Mouse (Mus musculus) ES-E14 (cell line): ENCODE results near the gene Zfp119b.

ENCODE experiments used
- CHD2 ChIP-seq: IDR thresholded peaks from 2 replicates; pipeline ENCODE4 v1.6.1; 2014; ENCODE audit warnings: mild to moderate bottlenecking, low read depth, low read length, inconsistent platforms
- HCFC1 ChIP-seq: IDR thresholded peaks from 2 replicates; pipeline ENCODE4 v1.6.1; 2012; ENCODE audit warnings: low read length, inconsistent platforms, borderline replicate concordance; ENCODE audit not compliant: insufficient read depth
- ZC3H11A ChIP-seq: IDR thresholded peaks from 2 replicates; pipeline ENCODE4 v1.6.1; 2012; ENCODE audit warnings: low read depth, mild to moderate bottlenecking, inconsistent platforms, low read length, borderline replicate concordance

DNA sequence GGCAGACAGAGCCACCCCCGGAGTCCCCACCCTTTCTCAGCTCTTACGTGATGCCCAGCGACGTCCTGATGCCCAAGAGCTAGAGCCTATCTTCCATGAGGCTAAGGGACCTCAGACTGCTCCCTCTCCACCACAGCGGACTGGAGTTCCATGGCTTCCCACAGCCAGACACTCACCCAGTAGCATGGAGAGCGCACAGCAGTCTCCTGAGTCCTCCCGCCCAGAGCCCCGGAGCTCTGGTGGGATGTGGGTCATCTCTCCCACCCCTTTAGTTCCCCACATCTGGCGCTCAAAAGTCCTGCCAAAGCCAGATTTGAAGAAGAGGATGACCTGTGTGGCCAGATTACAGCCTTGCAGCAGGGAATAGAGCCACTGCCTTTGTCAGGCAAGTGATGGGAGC, 1.3 kb upstream of the Zfp119b start:
- no peak for TF ChIP-seq CHD2
- TF ChIP-seq HCFC1: no peak
- no peak for TF ChIP-seq ZC3H11A
